Mouse (Mus musculus) forebrain, embryonic 10.5 days (tissue): Measurements from ENCODE around the gene Gria2. TPM values are rescaled to one million over a fixed set of nuclear protein-coding genes. Genes with fewer than 3 reads are reported as not detected.
A peak's percentile ranks its signal among the peaks of the same experiment; 100 is the strongest.

Source experiments
- DNase-seq: peaks from one replicate; pipeline ENCODE4 v3.0.0-alpha.2; 2017; ENCODE audit warnings: low spot score; ENCODE audit errors: extremely low spot score
- H3K27ac ChIP-seq: fragments of 300-500 bp; sonication (generic); 2 replicates; pipeline ENCODE4 v1.5.1; 2016; ENCODE audit warnings: mild to moderate bottlenecking
- H3K27me3 ChIP-seq: fragments of 300-500 bp; sonication (generic); 2 replicates; pipeline ENCODE4 v1.6.1; 2016; ENCODE audit warnings: mild to moderate bottlenecking; ENCODE audit not compliant: poor library complexity, severe bottlenecking
- H3K36me3 ChIP-seq: fragments of 300-500 bp; sonication (generic); replicated peaks from 2 replicates; pipeline ENCODE4 v1.6.1; 2016; ENCODE audit warnings: mild to moderate bottlenecking, moderate library complexity
- H3K4me1 ChIP-seq: fragments of 300-500 bp; sonication (generic); 2 replicates; pipeline ENCODE4 v1.6.1; 2016
- H3K4me3 ChIP-seq: fragments of 300-500 bp; sonication (generic); 2 replicates; pipeline ENCODE4 v1.5.1; 2016; ENCODE audit warnings: mild to moderate bottlenecking, moderate library complexity
- H3K9me3 ChIP-seq: fragments of 300-500 bp; sonication (generic); 2 replicates; pipeline ENCODE4 v1.6.1; 2016; ENCODE audit warnings: mild to moderate bottlenecking, moderate library complexity
- WGBS: fragments of 180-500 bp; shearing (Covaris S2); methylation state at CpG from one replicate; pipeline ENCODE4 v1.1.7; 2016; 5-methylcytosine and 5-hydroxymethylcytosine counted together
- polyA plus RNA-seq: library from polyadenylated mRNA; unstranded; fragments of >200 nt; fragmentation: Nextera tagmentation; extraction: Ambion mirVana; gene quantifications from 2 replicates; pipeline ENCODE4 v1.2.1, GENCODE M21; 2016

Gene Gria2
- 1.0 and 1.8 TPM in 2 replicates for polyA plus RNA-seq

- peaks cover 34% of the 10 kb centered on the region for H3K4me1 ChIP-seq
- H3K27ac ChIP-seq, result peak within 1 kb of the TSS; percentile 69
- H3K27me3 ChIP-seq, result peaks cover 53% of the 10 kb centered on the region
- no peaks in the 10 kb centered on the region for H3K36me3 ChIP-seq
- WGBS, result under 1% methylated on average over 35 of the region's 35 CpGs
- DNase-seq, result peak; percentile 66
- H3K9me3 ChIP-seq, result no peaks in the 10 kb centered on the region
- H3K4me3 ChIP-seq, result peak within 1 kb of the TSS; percentile 59
Observed at GRCm38 (mm10) chr3:80802596-80803081, at the start of gene Gria2. TSS of gene Gria2 (minus strand) at chr3:80802835.

DNA sequence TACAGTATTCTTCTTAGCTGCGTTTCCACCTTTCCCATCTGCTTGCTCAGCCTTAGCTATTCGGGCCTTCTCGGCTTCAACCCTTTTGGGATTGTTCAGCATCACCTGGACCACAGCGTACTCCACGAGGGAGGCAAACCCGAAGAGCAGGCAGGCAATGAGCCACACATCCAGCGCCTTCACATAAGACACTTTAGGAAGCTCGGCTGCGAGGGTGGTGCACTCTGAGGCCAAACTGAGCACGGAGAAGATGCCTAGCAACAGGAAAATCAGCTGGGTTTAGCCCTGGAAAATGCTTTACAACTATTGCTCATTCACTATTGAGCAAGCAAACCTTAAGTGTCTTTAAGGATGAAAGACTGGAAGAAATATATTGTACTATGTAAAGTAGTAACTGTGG lies 48.3 kb upstream of the Gria2 start:
- H3K36me3 ChIP-seq, result no peaks in the 10 kb centered on the region
- H3K9me3 ChIP-seq, result no peaks in the 10 kb centered on the region
- no peaks in the 10 kb centered on the region for H3K4me1 ChIP-seq
- no peak for DNase-seq
- no peak overlapping the region for H3K4me3 ChIP-seq
- H3K27me3 ChIP-seq, result no peaks in the 10 kb centered on the region
- H3K27ac ChIP-seq, result no peak overlapping the region
- WGBS, result 90% methylated on average over 10 of the region's 10 CpGs

DNA sequence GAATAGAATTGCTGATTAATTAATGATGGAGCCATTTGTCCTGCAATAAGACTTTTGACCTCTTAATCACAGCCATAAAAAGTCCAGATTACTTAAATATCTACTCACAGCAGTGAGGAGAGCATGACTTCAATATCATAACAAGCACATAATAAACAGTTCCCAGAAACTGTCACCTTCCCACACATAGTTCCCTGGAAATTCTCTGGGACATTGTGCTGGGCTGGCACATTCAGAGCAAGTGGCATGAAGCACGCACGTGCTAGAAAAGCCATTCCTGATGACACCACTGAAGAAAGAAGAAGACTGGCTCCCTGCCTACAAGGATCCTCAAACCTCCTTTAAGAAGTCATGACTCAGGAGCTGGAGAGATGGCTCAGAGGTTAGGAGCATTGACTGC lies 43.0 kb upstream of the Gria2 start:
- Histone ChIP-seq H3K27ac (no peak overlapping the region), H3K4me3 (no peak overlapping the region), H3K9me3 (no peaks in the 10 kb centered on the region), H3K36me3 (no peaks in the 10 kb centered on the region), H3K4me1 (no peaks in the 10 kb centered on the region), H3K27me3 (no peaks in the 10 kb centered on the region)
- no peak for DNase-seq
- WGBS, result 88% methylated on average over 2 of the region's 2 CpGs

DNA sequence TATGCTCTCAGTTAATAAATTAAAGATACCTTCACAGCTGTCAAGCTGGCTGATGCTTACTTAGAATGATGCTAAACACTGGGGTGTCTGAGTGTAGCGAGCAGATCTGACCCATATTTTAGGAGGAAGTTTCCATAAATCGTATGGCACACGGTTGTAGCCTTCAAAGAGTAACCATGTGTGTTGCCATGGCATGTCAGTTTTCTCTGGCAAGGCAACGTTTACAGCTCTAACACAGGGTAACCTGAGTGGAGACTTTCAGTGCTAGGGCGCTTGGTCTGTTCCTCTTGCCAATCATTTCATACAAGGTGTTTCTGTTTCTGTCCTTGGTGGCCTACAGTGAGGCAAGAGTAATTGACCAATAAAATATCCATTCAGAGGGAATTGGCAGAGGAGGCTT lies 37.2 kb upstream of the Gria2 start:
- WGBS, result 90% methylated on average over 5 of the region's 5 CpGs
- H3K4me3 ChIP-seq, result no peak overlapping the region
- H3K27me3 ChIP-seq, result no peaks in the 10 kb centered on the region
- DNase-seq, result no peak
- no peaks in the 10 kb centered on the region for H3K9me3 ChIP-seq
- no peak overlapping the region for H3K27ac ChIP-seq
- H3K36me3 ChIP-seq, result no peaks in the 10 kb centered on the region
- H3K4me1 ChIP-seq, result no peaks in the 10 kb centered on the region

DNA sequence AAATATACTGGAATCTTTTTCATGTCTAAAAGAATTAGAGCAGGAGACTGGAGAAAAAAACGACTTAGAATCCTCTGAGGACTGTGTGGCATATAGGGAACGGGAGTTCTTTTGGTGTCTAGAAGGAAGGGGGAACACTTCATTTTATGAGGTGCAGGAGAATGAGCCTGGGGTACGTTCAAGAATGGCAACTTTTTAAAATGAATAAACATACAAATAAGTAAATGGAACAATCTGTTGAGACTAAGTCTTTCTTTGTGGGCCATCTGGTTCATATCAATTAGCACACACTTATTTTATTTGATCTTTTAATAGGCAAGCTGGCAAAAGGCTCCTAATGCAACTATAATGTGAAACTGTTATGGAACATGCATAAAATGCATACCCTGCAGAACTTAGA lies 34.9 kb upstream of the Gria2 start:
- no peaks in the 10 kb centered on the region for H3K9me3 ChIP-seq
- WGBS, result 64% methylated on average over 3 of the region's 3 CpGs

GRCm38 (mm10) chr3:80823975-80824374 lies 21.3 kb upstream of the Gria2 start:
- WGBS, result 85% methylated on average over 1 of the region's 1 CpGs
- no peaks in the 10 kb centered on the region for H3K4me1 ChIP-seq
- DNase-seq, result no peak

More for the DNA sequence above, 34.9 kb upstream of the Gria2 start:
- no peaks in the 10 kb centered on the region for H3K4me1 ChIP-seq
- no peak overlapping the region for H3K4me3 ChIP-seq
- no peaks in the 10 kb centered on the region for H3K27me3 ChIP-seq
- DNase-seq, result no peak
- H3K36me3 ChIP-seq, result no peaks in the 10 kb centered on the region
- no peak overlapping the region for H3K27ac ChIP-seq

DNA sequence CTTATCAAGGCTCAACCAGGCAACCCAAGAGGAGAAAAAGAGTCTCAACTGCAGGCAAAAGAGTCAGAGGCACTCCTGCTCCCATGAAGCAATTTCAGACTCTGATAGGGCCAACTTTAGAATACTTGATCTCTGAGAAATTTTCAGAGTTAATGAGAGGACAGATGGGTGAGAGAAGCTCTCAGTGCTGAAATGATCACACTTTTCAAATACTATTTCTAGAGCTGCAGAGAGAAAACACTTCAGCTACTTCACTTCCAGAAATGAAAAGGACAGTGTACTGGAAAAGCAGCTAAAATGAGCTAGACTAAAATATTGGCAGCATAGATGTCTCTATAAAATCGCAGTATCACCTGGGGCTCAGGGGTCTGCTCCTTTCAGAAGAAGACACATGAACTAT lies 16.0 kb upstream of the Gria2 start:
- Histone ChIP-seq H3K27me3 (no peaks in the 10 kb centered on the region), H3K4me1 (no peaks in the 10 kb centered on the region), H3K4me3 (no peak overlapping the region), H3K36me3 (no peaks in the 10 kb centered on the region), H3K27ac (no peak overlapping the region), H3K9me3 (no peaks in the 10 kb centered on the region)
- WGBS, result 93% methylated on average over 1 of the region's 1 CpGs
- no peak for DNase-seq

More at GRCm38 (mm10) chr3:80823975-80824374, 21.3 kb upstream of the Gria2 start:
- no peak overlapping the region for H3K27ac ChIP-seq
- H3K27me3 ChIP-seq, result no peaks in the 10 kb centered on the region
- no peaks in the 10 kb centered on the region for H3K36me3 ChIP-seq
- H3K4me3 ChIP-seq, result no peak overlapping the region
- no peaks in the 10 kb centered on the region for H3K9me3 ChIP-seq

DNA sequence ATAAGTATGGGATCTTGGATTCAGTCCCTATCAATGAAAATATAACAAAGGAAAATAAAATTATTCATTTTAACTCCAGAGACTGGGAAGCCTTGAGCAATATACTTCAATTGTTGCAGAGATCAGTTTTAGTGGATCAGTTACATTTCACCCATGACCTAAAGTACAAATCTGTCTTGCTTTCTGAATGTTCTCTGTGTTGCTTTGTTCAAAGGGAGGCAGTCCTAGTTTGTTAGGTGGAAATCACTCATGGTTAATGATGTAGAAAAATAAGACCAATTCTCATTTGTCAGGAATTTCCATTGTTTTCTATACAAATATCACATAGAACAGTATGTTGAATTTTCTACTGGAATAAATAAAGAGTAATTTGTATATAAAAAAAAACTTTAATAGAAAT lies 11.1 kb upstream of the Gria2 start:
- Histone ChIP-seq H3K4me1 (no peaks in the 10 kb centered on the region), H3K27me3 (no peaks in the 10 kb centered on the region), H3K27ac (no peak overlapping the region), H3K4me3 (no peak overlapping the region), H3K9me3 (no peaks in the 10 kb centered on the region), H3K36me3 (no peaks in the 10 kb centered on the region)
- no peak for DNase-seq

DNA sequence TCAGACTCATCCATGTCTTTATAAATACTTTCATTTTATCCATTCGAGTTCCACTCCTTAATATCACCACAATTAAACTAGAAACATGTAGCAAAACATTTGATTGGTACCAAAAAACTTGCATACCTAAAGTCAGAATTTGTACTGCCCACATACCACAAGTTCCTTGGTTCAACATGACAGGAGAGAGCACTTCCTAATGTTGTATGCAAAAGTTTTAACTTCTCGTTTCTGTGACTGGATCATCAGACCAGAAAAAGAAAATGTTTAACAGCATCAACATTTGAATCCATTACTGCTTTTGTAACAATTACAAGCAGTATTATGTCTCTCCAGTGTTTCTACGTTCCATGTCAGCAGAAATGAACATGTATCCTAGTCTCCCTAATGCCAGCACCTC lies 9.6 kb upstream of the Gria2 start:
- Histone ChIP-seq H3K4me1 (no peaks in the 10 kb centered on the region), H3K27ac (no peak overlapping the region), H3K9me3 (no peaks in the 10 kb centered on the region), H3K36me3 (no peaks in the 10 kb centered on the region), H3K4me3 (no peak overlapping the region), H3K27me3 (no peaks in the 10 kb centered on the region)
- 83% methylated on average over 3 of the region's 3 CpGs for WGBS
- DNase-seq, result no peak

DNA sequence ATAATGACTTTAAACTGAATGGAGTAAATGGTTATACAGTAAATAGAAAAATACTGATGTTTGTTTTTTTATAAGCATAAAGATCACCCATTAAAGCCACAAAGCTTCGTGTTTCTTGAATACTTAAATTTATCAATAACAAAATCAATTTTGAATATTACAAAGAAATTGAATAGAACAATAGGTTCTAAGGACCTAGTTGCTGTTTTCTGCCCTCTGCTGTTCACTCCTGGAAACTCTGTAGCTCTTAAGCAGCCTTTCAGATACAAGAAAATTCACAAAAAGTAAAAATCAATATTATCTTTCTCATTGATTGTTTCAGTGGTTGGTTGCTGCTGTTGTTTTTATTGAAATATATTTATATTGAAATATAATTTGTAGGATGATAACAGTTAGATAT lies 2.7 kb upstream of the Gria2 start:
- Histone ChIP-seq H3K27me3 (peaks cover 32% of the 10 kb centered on the region), H3K36me3 (no peaks in the 10 kb centered on the region), H3K27ac (no peak overlapping the region), H3K4me1 (peaks cover 30% of the 10 kb centered on the region), H3K4me3 (no peak overlapping the region), H3K9me3 (no peaks in the 10 kb centered on the region)
- WGBS, result 11% methylated on average over 1 of the region's 1 CpGs
- no peak for DNase-seq

GRCm38 (mm10) chr3:80803811-80804210 lies 1.2 kb upstream of the Gria2 start:
- no peaks in the 10 kb centered on the region for H3K9me3 ChIP-seq

DNA sequence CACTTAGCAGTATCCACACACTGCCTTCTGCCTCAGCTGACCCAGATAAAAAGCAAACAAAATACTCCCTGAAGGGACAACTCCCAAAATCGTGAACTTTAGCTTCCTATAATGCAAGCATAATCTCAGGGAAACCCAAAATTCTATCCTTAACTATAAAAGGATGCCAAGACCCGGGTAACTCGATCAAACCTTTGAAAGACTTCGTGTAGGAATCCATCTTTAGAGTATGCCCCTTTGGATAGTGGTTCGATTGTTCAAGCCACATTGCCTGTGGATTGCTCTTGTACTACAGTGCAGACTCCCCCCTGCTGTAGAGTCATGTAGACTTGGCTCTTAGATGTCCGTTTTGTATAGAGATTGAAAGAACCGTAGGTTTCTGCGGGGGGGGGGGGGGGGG lies 576 bp upstream of the Gria2 start:
- DNase-seq, result no peak
- Histone ChIP-seq H3K4me1 (peaks cover 34% of the 10 kb centered on the region), H3K9me3 (no peaks in the 10 kb centered on the region), H3K36me3 (no peaks in the 10 kb centered on the region), H3K4me3 (peak overlapping the region; percentile 59), H3K27ac (no peak overlapping the region), H3K27me3 (peaks cover 53% of the 10 kb centered on the region)
- WGBS, result 62% methylated on average over 8 of the region's 8 CpGs

More at GRCm38 (mm10) chr3:80803811-80804210, 1.2 kb upstream of the Gria2 start:
- Histone ChIP-seq H3K27ac (no peak overlapping the region), H3K36me3 (no peaks in the 10 kb centered on the region), H3K27me3 (peaks cover 47% of the 10 kb centered on the region), H3K4me3 (no peak overlapping the region), H3K4me1 (peaks cover 34% of the 10 kb centered on the region)
- 70% methylated on average over 1 of the region's 1 CpGs for WGBS
- no peak for DNase-seq

DNA sequence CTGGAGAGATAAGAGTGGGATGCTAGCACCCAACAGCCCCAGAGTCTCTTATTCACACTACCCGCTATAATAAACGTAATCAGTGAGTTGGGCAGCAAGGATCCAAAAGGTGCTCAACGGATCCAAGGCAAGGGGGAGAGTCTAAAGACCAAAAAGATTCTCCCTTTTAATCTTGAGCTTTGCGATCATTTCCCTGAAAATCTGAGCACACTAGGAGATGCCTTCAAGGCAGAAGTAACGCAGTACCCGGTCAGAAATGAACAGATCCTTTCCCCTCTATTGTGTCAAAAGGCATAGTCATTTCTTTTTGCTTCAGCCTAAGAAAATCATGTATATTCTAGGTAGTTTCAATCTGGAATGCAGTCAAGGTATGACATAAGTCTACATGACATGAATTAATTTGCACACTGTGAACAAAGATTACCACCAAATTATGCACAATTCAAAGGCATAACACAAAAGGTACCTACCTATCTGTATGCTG lies 766 bp downstream of the Gria2 start:
- peaks cover 34% of the 10 kb centered on the region for H3K4me1 ChIP-seq
- no peak overlapping the region for H3K27ac ChIP-seq
- WGBS, result 23% methylated on average over 6 of the region's 6 CpGs
- no peak for DNase-seq
- peaks cover 53% of the 10 kb centered on the region for H3K27me3 ChIP-seq
- H3K9me3 ChIP-seq, result no peaks in the 10 kb centered on the region
- no peaks in the 10 kb centered on the region for H3K36me3 ChIP-seq
- peak overlapping the region; percentile 59 for H3K4me3 ChIP-seq
